Mouse (Mus musculus): Measurements from ENCODE around the gene Ms4a6d.
"Not testable (repeated sequence)": the region's sequence is repeated elsewhere in the genome, so short reads cannot be mapped to it uniquely, and the experiment has no call there.

The Ms4a6d gene

DNA sequence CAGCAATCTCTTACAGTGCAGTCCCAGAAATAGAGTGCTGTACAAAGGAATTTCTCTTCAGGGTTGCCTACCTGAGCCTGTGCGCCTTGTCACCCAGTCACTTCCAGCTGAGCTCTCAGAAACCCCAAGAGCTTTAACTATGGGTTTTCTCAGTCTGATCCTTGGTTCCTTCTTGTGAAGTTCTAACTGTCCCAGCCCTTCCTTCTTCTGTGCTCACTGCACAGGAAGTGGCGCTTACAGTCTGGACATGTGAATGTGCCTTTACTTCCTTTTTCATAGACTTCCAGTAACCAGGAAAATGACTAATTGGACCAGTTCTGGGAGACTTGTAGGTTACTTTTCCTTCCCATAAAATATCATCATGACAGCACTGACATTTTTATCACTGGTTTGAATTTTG, at the start of gene Ms4a6d:
TSS of gene Ms4a6d (minus strand) at position 247 of the 400 bp plus-strand sequence.
- DNase-seq (ENCODE audit: low spot score in 2 of 2) = no peak

DNA sequence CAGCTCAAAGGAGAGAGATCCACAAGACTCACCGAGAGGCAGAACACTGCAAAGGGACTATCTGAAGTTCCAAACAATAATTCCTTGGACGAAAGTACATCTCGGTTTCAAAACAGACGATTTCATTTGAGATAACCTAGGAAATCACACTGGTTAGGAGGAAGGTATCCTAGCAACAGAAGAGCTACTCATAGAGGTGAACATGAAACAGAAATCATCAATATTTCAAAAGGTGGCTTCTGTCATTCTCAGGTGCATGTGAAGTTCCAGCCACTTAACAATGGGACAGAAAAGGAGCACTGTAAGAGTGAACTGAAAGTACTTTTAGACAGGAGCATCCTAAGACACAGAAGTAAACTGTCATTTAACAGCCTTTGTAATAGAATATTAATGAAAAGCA, 44.9 kb upstream of the Ms4a6d start:
- DNase-seq (ENCODE audit: low spot score in 2 of 2) = no peak

DNA sequence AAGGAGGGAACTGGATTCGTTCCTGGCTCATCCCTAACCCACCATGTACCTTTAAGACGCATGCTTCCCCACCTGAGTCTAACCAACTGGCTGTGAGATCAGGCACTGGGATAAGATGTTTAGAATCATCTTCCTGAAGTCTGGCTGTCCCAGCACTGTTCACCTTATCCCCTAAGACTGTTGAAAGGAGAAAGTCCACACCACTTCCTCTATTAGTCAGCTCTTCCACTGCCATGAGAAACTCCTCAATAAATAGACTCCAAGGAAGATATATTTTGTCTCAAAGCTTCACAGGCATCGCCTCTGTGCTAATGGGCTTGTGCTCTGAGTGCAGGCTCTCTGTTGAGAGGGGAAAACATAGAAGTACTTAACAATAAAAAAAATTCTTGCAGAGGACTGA, 41.5 kb upstream of the Ms4a6d start:
- DNase-seq (ENCODE audit: low spot score in 2 of 2) = no peak

DNA sequence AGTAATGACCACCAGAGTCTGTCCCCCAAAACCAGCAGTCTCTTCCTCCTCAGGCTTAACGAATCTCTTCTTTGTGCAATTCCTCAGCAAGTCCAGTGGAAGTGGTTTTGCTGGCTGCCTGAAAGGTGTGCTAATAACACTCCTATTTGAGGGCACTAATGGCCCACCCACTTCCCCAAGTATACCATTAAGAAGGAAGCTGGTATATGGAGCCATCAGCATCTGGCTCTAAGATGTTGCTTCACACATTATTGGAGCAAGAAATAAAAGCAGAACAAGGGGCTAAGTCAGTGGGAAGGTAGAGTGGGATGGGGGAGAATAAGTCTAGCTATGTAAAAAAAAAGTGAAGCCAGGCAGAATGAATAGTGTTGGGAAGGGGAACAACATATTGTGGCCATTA, 36.1 kb upstream of the Ms4a6d start, which contains the start of gene Ms4a3:
TSS of gene Ms4a3 (minus strand) at position 120 of the 400 bp plus-strand sequence.
- no peak for DNase-seq (ENCODE audit: low spot score in 2 of 2)

DNA sequence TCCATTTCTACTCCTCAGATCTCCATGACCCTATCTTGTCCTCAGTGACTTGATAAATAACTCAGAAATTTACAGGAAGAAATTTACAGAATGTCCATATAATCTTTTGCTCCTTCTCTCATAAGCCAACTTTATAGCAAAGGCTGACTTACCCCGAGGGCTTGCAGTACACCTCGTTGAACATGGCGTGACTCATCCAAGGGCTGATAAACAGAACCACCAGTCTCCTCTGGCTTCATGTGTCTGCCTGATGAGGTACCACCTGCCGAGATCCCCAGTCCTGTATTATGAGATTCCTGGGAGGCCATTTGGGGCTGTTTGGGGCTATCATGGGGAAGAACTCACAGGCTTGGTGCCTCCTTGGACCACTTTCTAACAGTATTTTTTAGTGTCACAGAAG, 34.4 kb upstream of the Ms4a6d start:
- no peak for DNase-seq (ENCODE audit: low spot score in 2 of 2)

DNA sequence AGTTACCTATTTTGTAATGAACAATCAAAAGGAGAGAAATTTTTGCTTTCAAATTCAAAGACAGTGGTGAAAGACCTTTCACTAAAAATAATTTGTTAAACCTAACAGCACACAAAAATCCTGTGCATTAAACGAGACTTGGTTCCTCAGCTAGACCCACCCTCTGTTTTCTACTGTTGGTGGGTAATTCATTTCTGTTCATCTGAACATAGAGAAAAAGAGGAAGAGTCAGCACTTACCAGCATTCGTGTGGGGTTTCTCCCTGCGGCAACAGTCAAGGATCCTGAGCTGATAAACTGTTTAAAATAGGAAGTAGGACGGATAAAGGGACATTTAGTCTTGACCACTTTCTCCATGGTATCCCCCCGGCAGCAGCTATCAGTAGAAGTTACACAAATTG, 30.9 kb upstream of the Ms4a6d start:
- no peak for DNase-seq (ENCODE audit: low spot score in 2 of 2)

DNA sequence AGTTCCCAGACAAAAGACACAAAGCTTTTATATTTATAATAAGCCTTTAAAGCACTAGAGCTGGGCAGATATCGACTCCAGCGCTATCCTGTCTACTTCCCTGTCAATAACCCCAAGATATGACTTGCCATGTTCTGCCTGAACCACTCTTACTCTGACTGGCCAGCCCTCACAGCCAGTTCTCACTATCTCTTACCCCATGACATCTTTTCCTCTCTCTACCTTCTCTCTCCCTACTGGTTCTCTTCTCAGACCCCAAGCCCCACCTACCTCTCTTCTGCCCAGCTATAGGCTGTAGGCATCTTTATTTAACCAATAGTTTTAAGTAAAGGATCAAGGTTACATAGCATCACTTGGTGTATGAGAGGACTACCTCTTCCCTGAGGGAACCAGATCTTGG, 29.7 kb upstream of the Ms4a6d start:
- no peak for DNase-seq (ENCODE audit: low spot score in 2 of 2)

DNA sequence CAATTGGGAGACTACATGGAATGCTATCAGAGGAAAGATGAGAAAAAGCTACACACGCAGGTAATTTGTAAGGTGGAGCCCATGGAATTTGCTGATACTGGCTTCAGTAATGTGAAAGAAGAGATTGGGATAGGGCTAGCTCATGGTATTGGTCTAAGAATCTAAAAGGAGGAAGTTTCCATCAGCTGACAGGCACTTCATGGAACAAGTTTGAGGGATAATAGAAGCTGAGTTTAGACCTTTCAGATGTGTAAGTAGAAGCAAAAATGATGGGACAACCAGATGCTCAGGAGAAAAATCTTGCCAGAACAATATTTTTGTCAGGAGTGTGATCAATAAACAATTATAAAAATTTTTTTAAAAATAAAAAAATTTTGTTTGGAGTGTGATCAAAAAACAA, 29.1 kb upstream of the Ms4a6d start:
- no peak for DNase-seq (ENCODE audit: low spot score in 2 of 2)

DNA sequence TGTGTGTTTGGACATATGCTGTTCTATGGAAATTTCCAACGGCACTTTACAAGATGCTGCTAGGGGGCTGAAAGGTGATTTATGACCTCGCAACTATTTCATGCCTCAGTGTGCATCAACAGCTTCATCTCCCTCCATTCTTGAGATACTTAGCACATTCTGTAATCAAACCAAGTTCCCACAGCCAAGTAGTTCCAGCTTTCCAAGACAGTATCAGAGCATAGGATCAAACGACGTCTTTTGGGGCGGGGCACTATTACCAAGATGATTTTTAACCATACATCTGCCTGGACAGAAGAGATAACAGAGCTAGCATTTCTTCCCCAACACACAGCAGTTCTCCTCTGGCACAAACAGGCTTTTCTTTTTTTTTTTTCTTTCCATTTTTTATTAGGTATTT, 20.6 kb upstream of the Ms4a6d start:
- no peak for DNase-seq (ENCODE audit: low spot score in 2 of 2)

DNA sequence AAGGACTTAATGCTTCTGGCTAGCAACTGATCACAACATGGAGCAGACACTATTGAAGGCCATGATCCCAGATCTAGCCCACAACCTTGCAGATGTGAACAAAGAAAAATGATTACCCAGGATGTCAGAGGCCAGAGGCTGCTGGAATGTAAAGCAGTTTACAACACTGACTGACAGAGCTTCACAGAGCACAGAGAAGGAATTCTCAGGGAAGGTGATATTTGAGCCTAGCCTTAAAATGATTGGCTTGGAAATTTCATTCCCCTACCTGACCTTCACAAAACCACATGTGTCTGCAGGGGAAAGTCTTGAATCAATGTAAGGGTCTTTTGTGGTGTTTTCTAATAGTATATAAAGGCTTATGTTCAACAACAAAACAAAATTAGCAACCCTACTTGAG, 20.2 kb upstream of the Ms4a6d start:
- DNase-seq (ENCODE audit: low spot score in 2 of 2) = no peak

DNA sequence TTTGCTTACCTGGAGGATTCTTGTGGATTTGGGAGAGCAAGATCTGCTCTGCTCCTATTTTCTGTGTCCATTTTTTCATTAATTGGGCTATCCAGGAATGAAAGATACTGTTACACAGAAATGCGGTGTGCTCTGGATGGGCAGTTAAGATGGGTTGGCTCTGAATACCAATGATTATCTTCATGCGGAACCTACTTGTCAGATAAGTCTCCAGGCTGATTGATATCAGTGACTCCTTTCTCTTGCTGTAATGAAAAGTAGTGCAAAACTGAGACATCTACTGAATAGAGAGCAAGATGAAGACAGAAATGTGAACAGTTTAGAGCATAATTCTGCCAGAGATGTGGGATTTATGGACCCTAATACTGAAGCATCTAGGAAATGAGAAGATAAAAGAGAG, 18.9 kb upstream of the Ms4a6d start, which contains the start of gene Ms4a2:
TSS of gene Ms4a2 (minus strand) at position 169 of the 400 bp plus-strand sequence.
- DNase-seq (ENCODE audit: low spot score in 2 of 2) = no peak

DNA sequence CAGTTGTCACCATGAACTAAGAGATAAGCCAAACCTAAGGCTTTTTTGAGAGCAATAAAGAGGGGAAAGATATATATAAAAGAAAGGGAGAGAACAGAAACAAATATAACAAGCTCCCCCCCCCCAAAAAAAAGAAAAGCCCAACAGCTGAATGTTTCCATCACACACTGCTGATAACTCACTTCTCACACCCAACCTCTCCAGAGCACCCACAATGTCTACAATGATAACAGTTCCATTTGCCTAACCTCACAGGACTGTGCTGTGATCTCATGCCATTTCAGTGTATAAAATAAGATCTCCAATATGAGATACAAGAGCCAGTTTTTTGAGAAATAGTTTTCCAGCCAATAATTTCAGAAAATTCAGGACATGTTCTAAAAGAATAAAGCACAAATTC, 13.3 kb upstream of the Ms4a6d start:
- DNase-seq (ENCODE audit: low spot score in 2 of 2) = no peak

DNA sequence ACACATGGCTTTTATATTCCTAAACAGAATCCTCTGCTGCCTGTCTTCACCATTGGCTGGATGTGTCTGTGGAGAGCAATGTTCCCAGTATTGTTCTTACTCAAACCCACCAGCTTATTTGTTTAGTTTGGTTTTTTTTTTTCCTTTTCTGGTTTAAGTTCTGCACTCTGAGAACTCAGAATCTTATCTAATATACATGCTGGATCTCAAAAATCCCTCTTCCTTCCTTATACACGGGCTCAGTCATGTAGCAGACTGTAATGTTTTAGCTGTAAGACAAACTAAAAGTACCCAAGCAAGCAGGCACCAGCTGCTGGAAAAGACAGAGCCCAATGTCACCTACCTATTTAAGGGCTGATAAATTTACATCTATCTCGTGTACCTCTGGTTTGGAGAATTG, 10.2 kb upstream of the Ms4a6d start:
- DNase-seq (ENCODE audit: low spot score in 2 of 2) = no peak

DNA sequence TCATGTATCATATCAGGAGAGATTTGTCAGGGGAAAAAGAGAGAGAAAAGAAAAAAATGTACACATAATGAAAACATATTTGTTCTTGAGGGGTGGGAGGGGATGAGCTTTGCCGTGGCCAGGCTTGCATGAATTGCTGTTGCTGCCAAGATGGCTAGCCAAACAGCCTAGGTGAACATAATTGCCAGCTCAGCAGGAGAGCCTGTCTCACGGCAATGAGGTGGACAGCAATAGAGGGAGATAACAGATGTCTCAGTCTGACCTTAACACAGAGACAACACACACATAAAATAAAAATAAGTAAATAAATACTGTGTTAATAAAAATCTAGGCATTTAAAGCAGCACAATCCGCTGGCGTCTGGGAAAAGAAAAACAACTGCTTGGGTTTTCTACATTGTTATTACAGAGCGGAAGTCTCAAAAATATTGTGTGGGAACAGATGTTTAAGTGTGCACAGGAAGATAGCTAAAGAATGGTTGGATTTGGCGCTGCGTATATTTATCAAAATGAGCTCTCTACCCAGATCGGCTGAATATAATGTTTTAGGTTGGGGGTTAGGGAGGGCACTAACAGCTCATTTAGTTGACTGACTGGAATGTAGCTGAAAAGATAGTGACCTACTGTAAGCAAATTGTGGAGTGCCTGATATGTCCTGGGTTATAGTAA, 9.3 kb upstream of the Ms4a6d start:
- DNase-seq (ENCODE audit: low spot score in 2 of 2) = no peak

DNA sequence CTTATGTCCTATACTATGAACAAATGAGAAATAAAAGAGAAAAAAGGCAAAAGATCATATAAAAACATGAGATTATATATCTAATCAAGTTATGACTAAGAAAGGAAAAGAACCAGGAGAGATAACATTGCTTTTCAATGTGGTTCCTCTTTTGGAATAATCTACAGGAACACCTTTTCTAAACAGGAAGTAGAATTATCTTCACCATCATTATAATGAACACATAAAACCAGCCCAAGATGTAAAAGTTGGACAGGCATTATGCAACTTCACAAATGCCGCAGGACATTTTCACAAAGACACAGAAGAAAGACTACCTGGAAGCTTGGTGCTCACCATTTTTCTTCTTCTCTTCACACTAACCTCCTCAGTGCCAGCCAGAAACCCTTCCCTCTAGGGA, 8.4 kb upstream of the Ms4a6d start:
- no peak for DNase-seq (ENCODE audit: low spot score in 2 of 2)

DNA sequence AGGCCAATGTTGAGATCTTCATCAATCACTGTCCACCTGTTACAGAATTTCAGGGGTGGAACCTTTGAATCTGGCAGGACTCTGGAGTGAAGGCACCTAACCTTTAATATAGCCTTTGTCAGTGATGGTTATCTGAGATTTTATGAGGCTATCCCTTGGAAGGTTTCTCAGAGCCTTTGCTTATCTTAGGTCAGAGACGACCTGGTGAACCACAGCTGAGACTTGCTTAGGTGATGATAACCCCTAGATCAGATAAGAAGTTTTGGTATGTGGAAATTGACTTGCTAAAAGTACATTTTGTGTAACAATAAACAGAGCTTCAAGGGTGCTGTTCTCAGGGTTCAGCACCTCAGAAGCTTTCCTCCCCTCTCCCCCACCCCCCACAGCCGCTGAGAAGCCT, 7.6 kb upstream of the Ms4a6d start:
- no peak for DNase-seq (ENCODE audit: low spot score in 2 of 2)

DNA sequence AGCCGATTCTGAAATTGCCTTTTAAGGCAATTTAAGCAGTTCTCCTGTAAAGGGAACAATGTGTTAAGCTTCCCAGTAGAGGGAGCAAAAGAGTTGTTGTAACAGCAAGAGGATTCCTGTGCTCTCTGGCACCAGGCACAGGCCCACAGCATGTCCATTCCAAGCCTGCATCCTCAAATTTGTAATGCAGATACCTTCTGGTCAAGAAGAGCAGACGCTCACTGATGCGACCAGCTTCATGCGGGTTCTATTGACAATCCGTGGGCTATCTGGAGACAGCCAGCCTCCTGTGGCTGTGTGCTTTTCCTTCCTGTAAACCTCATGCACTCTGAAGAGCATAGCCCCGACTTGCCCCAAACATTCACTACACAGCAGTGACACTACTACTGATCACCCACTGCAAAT, 6.9 kb upstream of the Ms4a6d start:
- peak in 1 of 2 experiments; percentile 22 for DNase-seq (ENCODE audit: low spot score in 2 of 2)

DNA sequence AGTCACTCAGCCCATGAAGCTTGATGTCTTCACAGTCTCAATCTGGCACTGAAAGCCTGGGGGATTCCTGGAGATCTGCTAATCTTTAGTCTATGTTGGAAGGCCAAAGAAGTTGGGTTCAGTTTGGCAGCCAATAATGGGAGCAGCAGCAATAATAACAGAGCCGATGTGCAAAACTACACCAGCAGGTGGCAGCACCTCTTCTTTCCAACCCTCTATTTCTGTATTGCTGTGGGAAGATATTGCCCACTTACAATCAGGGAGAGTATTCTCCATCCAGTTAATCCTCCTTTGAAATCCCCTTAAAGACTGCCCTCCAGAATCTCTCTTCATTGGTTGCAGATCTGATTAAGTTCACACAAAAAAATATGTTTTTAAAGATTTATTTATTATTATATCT, 3.5 kb upstream of the Ms4a6d start:
- DNase-seq (ENCODE audit: low spot score in 2 of 2) = peak in 1 of 2 experiments; percentile 25

DNA sequence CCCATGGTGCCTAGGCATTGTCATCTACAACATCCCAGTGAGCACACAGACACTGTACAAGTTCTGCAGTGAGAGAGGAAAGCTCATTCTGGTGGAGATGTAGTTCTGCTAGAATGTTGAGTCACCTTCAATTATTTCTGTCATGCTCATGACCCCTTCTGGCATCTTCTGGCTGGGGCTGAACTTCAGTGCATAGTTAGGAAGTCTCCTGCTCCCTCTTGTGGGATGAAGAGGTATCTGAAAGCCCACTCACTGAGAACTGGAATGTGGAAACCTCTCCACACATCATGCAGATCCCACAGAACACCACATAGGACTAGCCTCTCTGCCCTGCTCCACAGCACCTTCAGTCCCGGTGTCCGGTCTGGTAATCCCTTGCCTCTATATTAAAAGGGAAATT, 2.6 kb downstream of the Ms4a6d start:
- DNase-seq (ENCODE audit: low spot score in 2 of 2) = peak; percentile 10 to 42

DNA sequence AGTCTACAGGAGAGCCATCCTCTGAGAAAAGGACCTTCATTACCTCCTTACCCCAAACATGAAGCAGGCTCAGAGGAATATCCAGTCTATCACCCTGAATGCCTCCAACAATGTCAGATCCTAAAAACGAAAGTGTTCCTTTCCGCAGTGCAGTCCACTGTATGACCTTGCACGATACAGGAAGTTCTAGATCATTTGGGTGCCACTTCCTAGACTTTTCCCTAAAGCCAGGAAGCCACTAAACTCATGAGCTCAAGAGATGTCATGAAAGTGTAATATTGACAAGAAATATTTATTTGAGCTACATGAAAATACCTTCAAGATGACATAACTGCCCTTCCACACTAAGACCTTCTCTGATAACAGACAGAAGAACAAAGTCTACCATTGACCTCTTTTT, 3.3 kb downstream of the Ms4a6d start:
- no peak for DNase-seq (ENCODE audit: low spot score in 2 of 2)

DNA sequence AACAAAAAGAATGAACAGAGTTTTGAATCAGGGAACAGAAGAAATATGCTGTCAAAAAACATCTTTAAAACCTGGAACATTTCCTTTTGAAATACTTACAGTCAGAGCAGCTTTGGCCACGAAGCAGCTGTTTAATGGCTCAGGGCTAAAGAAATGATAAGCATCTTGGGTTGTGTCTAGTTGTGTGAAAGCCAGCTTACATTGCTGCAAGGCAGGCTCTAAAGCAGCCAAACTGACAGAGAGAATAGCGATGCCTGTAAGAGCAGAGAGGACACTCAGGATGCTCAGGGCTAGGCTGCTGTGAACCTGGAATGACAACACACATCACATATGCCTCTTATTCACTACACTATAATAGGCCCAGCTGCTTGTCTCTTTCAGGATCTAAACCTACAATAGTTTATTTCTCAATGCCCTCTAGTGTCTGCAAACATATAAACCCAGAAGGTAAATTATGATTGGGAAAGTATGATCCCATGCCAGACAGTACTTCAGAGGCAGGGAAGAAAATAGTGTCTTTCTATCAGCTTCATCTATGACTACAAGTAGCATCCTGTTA, 14.7 kb downstream of the Ms4a6d start:
- DNase-seq (ENCODE audit: low spot score in 2 of 2) = no peak

DNA sequence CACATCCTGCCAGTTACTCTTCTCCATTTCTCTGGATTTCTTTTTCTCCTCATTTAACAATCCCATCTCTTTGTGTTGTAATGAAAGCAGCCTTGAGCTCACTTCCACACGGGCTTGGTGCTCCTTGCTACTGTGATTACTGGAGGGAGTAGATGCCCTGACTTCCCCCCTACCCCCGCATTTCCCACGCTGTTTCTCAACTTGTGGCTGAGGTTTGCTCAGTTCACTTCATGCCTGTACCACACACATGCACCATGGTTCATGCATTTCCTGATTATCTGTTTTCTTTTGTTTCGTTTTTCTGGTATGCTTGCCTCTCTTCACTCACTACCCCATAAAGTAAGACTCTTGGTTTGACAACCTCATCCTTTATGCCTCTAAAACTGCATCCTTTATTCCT, 15.4 kb downstream of the Ms4a6d start:
- DNase-seq (ENCODE audit: low spot score in 2 of 2) = no peak

DNA sequence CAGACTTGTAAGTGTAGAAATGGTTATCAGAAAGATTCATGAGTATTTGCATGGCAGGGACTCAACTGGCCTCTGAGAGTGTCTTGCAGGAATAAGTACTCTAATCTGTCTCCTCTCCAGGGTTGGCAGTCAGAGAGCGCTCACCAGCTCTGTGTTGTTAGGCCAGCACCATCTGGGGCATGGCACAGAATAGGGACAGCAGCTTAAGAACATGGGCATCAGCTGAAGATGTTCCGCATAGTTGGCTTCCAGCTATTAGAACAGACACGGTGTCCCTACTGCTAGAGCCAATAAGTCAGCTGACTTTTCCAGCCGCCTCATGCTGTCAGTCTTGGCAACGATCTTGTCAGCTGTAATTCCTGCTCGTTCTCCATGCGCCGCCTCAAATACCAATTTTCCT, 29.7 kb downstream of the Ms4a6d start:
- no peak for DNase-seq (ENCODE audit: low spot score in 2 of 2)

DNA sequence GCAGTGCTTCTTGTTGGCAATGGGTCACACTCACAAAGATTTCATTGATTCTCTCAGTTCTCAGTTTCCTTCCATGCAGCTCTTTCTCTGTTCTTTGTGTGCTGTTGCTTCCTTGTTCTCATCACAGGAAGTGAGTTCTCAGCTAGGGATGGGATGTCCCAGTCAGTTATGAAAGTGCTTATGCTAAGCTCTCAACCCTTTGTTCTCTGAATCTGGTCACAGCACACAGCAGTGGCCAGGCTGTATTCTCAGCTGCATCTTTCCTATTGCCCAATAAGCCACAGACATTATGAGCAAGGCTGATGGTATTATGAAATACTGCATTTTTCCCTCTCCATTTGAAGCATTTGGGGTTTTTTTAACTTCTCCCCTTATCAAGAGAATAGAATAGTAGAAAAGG, 45.1 kb downstream of the Ms4a6d start:
- DNase-seq (ENCODE audit: low spot score in 2 of 2) = not testable (repeated sequence)

Data from left cerebral cortex, adult 9 months (tissue).